Mouse (Mus musculus): ENCODE data around the gene Kcnc4. TPM values are rescaled to one million over a fixed set of nuclear protein-coding genes. Genes with fewer than 3 reads are reported as not detected.

Kcnc4 gene
- not detected in 2 replicates for polyA plus RNA-seq (2015; fragmentation: Nextera tagmentation; extraction: Ambion mirVana)

- Histone ChIP-seq H3K27ac (replicated peaks) (no peak within 1 kb of the TSS), H3K9me3 (replicated peaks) (no peaks in the 10 kb centered on the region), H3K27me3 (peaks cover 99% of the 10 kb centered on the region), H3K36me3 (replicated peaks) (no peaks in the 10 kb centered on the region), H3K4me1 (replicated peaks) (no peaks in the 10 kb centered on the region; the same call in 1 of the 2 replicates), H3K4me2 (peak within 1 kb of the TSS; percentile 44), H3K4me3 (replicated peaks) (peak within 1 kb of the TSS; percentile 26), H3K9ac (no peak within 1 kb of the TSS)
- ATAC-seq (ENCODE audit: insufficient read depth), result no peak
- WGBS (ENCODE audit: insufficient replicate concordance), result 2% methylated on average over 68 of the region's 68 CpGs
These were observed at the start of gene Kcnc4 for GRCm38 (mm10) chr3:107459196-107459772. TSS of gene Kcnc4 (minus strand) at chr3:107459552.

DNA sequence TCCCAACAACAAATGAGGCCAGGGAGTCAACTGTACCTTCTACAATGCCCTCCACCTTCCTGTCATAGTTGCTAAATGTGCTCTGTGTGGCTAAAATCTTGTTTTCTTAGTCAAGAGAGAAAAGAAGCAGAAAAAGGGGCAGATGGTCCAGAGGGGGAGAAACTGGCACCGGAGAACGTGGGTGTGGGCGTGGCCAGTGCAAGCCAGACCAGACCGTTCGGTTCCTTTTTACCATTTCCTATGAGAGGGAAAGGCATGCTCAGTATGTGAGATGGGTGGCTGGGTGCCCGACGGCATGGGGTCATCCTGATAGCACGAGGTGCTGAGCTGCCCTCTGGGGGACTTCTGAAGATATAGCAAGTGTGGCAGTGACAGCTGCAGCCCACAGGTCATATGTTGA, 49.3 kb upstream of the Kcnc4 start:
- WGBS (ENCODE audit: insufficient replicate concordance), result 47% methylated on average over 8 of the region's 8 CpGs
- no peak overlapping the region for H3K4me3 ChIP-seq (replicated peaks)
- no peak overlapping the region for H3K27ac ChIP-seq (replicated peaks)
- H3K4me2 ChIP-seq, result no peak overlapping the region
- H3K27me3 ChIP-seq, result no peaks in the 10 kb centered on the region
- H3K9me3 ChIP-seq (replicated peaks), result no peaks in the 10 kb centered on the region
- H3K4me1 ChIP-seq (replicated peaks), result no peaks in the 10 kb centered on the region
- H3K9ac ChIP-seq, result no peak overlapping the region
- ATAC-seq (ENCODE audit: insufficient read depth), result no peak
- H3K36me3 ChIP-seq (replicated peaks), result no peaks in the 10 kb centered on the region

DNA sequence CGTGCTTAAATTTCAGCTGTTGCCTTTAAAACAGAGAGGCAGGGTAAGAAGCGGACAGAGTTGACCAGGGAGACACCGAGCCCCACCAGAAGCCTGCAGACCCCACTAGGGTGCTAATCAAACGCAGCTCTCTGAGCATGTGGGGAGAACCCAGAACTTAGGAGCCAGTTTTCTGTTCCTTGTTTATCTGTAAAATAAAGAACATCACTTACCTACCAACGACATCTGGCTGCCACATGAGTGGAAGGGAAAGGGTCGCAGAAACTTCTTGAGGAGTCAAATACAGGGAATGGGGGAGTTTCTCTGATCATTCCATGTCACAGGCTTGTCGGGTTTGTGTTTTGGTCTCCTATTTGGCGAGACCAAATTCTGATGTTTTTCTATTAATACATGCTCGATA, 48.6 kb upstream of the Kcnc4 start:
- H3K9ac ChIP-seq, result no peak overlapping the region
- H3K4me3 ChIP-seq (replicated peaks), result no peak overlapping the region
- 59% methylated on average over 9 of the region's 9 CpGs for WGBS (ENCODE audit: insufficient replicate concordance)
- no peaks in the 10 kb centered on the region for H3K27me3 ChIP-seq
- no peak overlapping the region for H3K4me2 ChIP-seq
- H3K4me1 ChIP-seq (replicated peaks), result no peaks in the 10 kb centered on the region
- ATAC-seq (ENCODE audit: insufficient read depth), result no peak
- no peaks in the 10 kb centered on the region for H3K9me3 ChIP-seq (replicated peaks)
- H3K27ac ChIP-seq (replicated peaks), result no peak overlapping the region
- no peaks in the 10 kb centered on the region for H3K36me3 ChIP-seq (replicated peaks)

DNA sequence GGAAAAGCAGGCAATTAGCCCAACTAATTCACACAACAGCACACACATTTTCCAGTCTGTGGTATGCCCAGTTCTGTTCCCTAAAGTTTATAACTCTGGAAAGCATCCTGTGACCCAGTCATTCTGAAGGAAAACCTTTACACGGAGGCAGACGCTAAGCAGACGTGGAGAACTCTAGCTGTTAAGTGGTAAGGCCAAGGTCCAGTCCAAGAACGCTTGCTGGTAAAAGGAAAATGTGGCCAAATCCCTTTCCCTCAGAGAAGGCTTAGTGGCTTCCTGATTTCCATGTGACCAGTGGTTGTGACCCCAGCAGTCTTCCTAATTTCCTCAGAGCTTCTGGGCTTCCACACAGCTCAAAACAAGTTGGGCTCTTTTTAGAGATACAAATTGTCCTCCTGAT, 47.2 kb upstream of the Kcnc4 start:
- Histone ChIP-seq H3K27me3 (no peaks in the 10 kb centered on the region), H3K9ac (no peak overlapping the region), H3K4me3 (replicated peaks) (no peak overlapping the region), H3K27ac (replicated peaks) (no peak overlapping the region), H3K36me3 (replicated peaks) (no peaks in the 10 kb centered on the region), H3K4me2 (no peak overlapping the region), H3K9me3 (replicated peaks) (no peaks in the 10 kb centered on the region), H3K4me1 (replicated peaks) (no peaks in the 10 kb centered on the region)
- no peak for ATAC-seq (ENCODE audit: insufficient read depth)
- 53% methylated on average over 4 of the region's 4 CpGs for WGBS (ENCODE audit: insufficient replicate concordance)

GRCm38 (mm10) chr3:107505464-107506367, 46.4 kb upstream of the Kcnc4 start:
- Histone ChIP-seq H3K27ac (replicated peaks) (no peak overlapping the region), H3K4me3 (replicated peaks) (no peak overlapping the region), H3K4me1 (replicated peaks) (no peaks in the 10 kb centered on the region), H3K9me3 (replicated peaks) (no peaks in the 10 kb centered on the region), H3K4me2 (no peak overlapping the region), H3K27me3 (no peaks in the 10 kb centered on the region), H3K9ac (no peak overlapping the region), H3K36me3 (replicated peaks) (no peaks in the 10 kb centered on the region)
- whole genome bisulfite sequencing (ENCODE audit: insufficient replicate concordance), result 68% methylated on average over 4 of the region's 4 CpGs
- no peak for ATAC-seq (ENCODE audit: insufficient read depth)

GRCm38 (mm10) chr3:107504542-107504941, 45.2 kb upstream of the Kcnc4 start:
- Histone ChIP-seq H3K4me3 (replicated peaks) (no peak overlapping the region), H3K9ac (no peak overlapping the region), H3K9me3 (replicated peaks) (no peaks in the 10 kb centered on the region), H3K4me2 (no peak overlapping the region), H3K27ac (replicated peaks) (no peak overlapping the region), H3K4me1 (replicated peaks) (no peaks in the 10 kb centered on the region), H3K36me3 (replicated peaks) (no peaks in the 10 kb centered on the region), H3K27me3 (no peaks in the 10 kb centered on the region)
- no peak for ATAC-seq (ENCODE audit: insufficient read depth)
- WGBS (ENCODE audit: insufficient replicate concordance), result 34% methylated on average over 1 of the region's 1 CpGs

- Histone ChIP-seq H3K4me1 (replicated peaks) (no peaks in the 10 kb centered on the region), H3K9ac (no peak overlapping the region), H3K27ac (replicated peaks) (no peak overlapping the region), H3K27me3 (no peaks in the 10 kb centered on the region), H3K4me2 (no peak overlapping the region), H3K36me3 (replicated peaks) (no peaks in the 10 kb centered on the region), H3K4me3 (replicated peaks) (no peak overlapping the region), H3K9me3 (replicated peaks) (no peaks in the 10 kb centered on the region)
- no peak for ATAC-seq (ENCODE audit: insufficient read depth)
- WGBS (ENCODE audit: insufficient replicate concordance), result 50% methylated on average over 2 of the region's 2 CpGs
These were observed 44.4 kb upstream of the Kcnc4 start for GRCm38 (mm10) chr3:107503716-107504115.

DNA sequence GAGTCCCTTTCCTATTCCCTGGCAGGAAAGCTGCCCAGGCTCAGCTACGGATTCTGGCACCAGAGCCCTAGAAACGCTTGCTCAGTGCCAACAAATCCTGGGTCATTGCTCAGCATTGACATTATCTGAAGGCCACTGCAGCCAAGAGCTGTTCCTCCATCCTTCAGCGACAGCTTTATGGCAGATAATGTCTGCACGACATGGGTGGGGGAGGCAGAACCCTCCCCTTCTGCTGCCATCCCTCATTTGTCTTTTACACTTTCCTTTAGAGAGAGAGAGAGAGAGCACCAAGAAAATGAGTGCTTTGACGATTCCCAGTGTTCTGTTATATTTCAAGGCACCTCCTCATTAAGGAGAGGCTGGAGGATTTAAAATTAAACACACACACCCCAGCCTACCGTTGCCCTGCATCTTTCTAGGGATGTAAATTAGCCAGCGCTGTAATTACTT, 42.4 kb upstream of the Kcnc4 start:
- H3K9me3 ChIP-seq (replicated peaks), result no peaks in the 10 kb centered on the region
- H3K27me3 ChIP-seq, result no peaks in the 10 kb centered on the region
- no peak overlapping the region for H3K4me3 ChIP-seq (replicated peaks)
- H3K4me2 ChIP-seq, result no peak overlapping the region
- 35% methylated on average over 7 of the region's 7 CpGs for WGBS (ENCODE audit: insufficient replicate concordance)
- H3K27ac ChIP-seq (replicated peaks), result no peak overlapping the region
- no peaks in the 10 kb centered on the region for H3K36me3 ChIP-seq (replicated peaks)
- no peaks in the 10 kb centered on the region for H3K4me1 ChIP-seq (replicated peaks)
- ATAC-seq (ENCODE audit: insufficient read depth), result no peak
- no peak overlapping the region for H3K9ac ChIP-seq

DNA sequence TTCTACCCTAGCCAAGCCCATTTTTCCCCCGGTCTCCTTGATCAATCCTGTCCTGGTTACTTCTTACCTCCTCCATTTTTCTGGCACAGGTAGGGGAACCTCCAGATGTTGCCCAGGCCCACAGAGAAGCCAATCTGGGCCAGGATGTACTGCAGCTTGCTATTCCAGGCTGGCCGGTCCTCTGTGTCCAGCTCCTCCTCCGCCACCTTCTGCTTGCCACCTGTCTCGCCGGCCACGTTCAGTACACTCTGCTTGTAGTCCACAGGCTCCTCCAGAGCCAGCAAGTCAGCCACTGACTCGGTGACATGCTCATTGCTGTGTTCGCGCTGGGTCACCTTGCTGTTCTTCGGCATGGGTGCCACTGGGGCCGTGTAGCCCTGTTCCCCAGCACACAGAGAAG, 40.9 kb upstream of the Kcnc4 start:
- H3K27ac ChIP-seq (replicated peaks), result no peak overlapping the region
- H3K9ac ChIP-seq, result no peak overlapping the region
- no peaks in the 10 kb centered on the region for H3K27me3 ChIP-seq
- H3K4me1 ChIP-seq (replicated peaks), result no peaks in the 10 kb centered on the region
- H3K9me3 ChIP-seq (replicated peaks), result no peaks in the 10 kb centered on the region
- no peak overlapping the region for H3K4me3 ChIP-seq (replicated peaks)
- ATAC-seq (ENCODE audit: insufficient read depth), result no peak
- 79% methylated on average over 11 of the region's 11 CpGs for WGBS (ENCODE audit: insufficient replicate concordance)
- H3K4me2 ChIP-seq, result no peak overlapping the region
- H3K36me3 ChIP-seq (replicated peaks), result no peaks in the 10 kb centered on the region

DNA sequence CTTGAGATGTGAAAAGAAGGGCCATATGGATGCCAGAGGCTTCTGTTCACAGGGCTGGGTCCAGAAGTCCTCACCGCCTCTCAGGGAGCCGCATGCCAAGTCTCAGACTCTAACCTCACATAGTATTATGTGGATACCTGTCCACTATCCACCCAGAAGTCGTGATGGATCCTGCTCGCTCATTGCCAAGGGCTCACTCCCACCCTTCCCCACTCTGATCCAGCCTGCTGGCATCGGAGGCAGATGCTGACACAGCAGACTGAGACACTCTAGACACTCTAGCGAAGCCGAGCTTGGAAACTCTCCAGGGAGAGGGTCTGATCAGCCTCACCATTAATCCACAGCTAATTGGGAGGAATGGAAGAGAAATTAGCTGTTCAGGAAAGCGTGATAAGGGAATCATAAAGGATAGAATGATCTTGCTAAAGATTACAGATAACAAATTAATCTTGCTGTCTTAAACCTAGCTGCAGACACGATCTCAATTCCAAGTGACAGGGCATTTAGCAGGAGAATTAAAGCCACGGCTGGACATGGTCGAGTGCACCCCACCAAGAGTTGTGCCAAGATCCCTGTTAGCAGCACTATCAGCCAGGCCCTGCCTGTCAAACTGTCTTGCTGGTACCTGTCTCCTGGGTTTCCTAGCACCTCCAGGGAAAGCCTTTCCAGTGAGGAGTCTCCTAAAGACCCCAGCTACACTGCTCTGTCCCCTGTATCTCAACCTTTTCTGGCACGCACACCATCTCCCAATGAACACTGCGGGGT, 36.9 kb upstream of the Kcnc4 start:
- Histone ChIP-seq H3K27ac (replicated peaks) (no peak overlapping the region), H3K4me1 (replicated peaks) (no peaks in the 10 kb centered on the region), H3K9me3 (replicated peaks) (no peaks in the 10 kb centered on the region), H3K4me2 (no peak overlapping the region), H3K36me3 (replicated peaks) (no peaks in the 10 kb centered on the region), H3K9ac (no peak overlapping the region), H3K4me3 (replicated peaks) (no peak overlapping the region), H3K27me3 (no peaks in the 10 kb centered on the region)
- 59% methylated on average over 13 of the region's 13 CpGs for WGBS (ENCODE audit: insufficient replicate concordance)
- ATAC-seq (ENCODE audit: insufficient read depth), result no peak

DNA sequence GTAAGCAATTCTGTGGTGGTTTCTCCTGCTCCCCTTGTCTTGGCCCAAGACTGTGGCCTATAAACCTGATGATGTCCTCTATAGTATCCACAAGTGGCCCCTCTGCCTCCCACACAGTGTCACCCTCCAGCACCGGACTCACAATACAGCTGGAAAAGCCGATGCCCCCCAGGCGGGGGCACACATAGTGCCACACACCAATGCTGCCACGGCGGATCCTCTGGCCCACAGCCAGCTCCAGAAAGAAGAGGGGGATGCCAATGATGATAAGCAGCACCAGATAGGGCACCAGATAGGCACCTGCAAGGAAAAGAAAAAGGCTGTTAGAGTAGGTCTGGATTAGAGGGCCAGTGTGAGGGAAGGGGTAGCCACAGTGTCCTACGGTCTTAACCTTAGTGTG, 36.2 kb upstream of the Kcnc4 start:
- Histone ChIP-seq H3K9ac (no peak overlapping the region), H3K4me3 (replicated peaks) (no peak overlapping the region), H3K4me2 (no peak overlapping the region), H3K36me3 (replicated peaks) (no peaks in the 10 kb centered on the region), H3K9me3 (replicated peaks) (no peaks in the 10 kb centered on the region), H3K27me3 (no peaks in the 10 kb centered on the region), H3K4me1 (replicated peaks) (no peaks in the 10 kb centered on the region), H3K27ac (replicated peaks) (no peak overlapping the region)
- WGBS (ENCODE audit: insufficient replicate concordance), result 77% methylated on average over 6 of the region's 6 CpGs
- ATAC-seq (ENCODE audit: insufficient read depth), result no peak

Measured in liver, embryonic 15.5 days (tissue).